Mouse (Mus musculus) heart, postnatal 10 days (tissue): ENCODE measurements at regions not wholly inside any gene's neighbourhood (a gene's known extent, or its start where the extent isn't known, plus 50 kb on each side); places are given as distances from the start of the nearest gene placed in this dataset.

Experiments used
- DNase-seq, 2 experiments: peaks; one replicate each; pipeline ENCODE4 v3.0.0; 2021
- intact Hi-C: fragments of 180-260 bp; cut with DNase I; formaldehyde crosslinking; loops from one replicate; pipeline ENCODE4 v1.15.1; 2025

DNA sequence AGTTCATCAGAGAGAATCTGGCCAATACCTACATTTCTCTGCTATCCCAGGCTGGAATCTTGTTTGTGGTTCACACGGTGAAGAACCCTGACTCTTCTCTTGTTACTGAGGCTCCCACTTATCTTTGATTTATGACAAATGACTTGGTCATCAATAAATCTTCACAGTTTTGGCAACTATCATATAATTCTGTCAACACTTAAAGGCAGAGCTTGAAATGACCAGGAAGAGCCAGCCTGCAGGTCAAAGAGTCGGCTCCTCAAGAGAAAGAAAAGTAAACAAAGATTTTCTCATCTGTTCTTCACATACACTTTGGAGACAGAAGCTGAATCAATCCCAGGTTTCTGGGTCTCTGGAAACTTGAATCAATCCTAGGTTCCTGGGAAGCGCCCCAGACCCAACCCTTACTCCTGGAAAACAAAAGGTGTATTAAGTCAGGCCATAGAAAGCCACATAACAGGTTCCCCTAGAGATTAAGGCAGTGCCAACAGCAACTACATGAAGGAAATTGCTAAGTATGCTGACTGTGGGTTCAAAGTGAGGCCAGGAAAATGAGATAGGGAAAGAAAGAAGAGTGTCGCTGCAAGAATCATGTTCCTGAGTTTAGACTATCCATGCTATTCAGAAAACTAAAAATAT lies 56.7 kb upstream of the Mad2l1 start:
- intact Hi-C loops: no loop called here
- no peak for DNase-seq

- DNase-seq: no peak
- intact Hi-C loops: no loop called here
These were observed 55.6 kb upstream of the Mad2l1 start for GRCm38 (mm10) chr6:66479576-66479975.

DNA sequence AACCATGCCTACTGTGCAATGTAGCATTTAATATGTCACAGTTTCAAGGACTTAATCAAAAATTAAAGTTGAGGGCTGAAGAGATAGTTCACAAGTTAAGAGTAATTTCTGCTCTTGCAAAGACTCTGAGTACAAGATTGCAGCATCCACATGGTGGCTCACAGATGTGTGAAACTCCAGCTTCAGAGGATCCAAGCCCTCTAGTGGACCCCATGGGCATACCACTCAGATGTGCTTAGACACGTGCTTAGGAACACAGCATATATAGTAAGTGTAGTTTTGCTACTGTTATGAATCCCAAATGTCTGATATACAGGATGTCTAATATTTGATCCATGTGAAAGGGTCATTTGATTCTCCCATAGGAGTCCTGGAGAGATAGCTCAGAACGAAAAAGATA lies 55.0 kb upstream of the Mad2l1 start:
- intact Hi-C loops: no loop called here
- DNase-seq: no peak

DNA sequence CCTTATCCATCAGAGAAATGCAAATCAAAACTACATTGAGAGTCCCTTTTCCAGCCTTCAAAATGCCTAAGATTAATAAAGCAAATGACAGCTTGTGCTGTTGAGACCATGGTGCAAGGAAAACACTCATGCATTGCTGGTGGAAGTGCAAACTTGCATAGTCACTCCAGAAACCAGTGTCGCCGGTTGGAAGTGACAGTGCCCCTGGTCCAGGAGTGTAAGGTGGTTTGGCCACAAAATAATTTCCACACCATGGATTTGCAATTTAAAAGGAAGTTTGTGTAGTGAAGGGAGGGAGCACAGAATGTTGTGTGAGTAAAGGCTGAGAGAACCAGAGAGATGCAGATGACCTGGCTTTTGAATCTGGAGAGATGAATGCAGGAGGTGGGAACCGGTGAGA lies 52.4 kb upstream of the Mad2l1 start:
- no peak for DNase-seq
- intact Hi-C loops: no loop called here
